Mouse (Mus musculus) megakaryocyte-erythroid progenitor cell, adult 5 weeks (primary cell): ENCODE results near the gene Stt3a. TPM values are rescaled to one million over a fixed set of nuclear protein-coding genes. Genes with fewer than 3 reads are reported as not detected.

Experiments used
- polyA plus RNA-seq: library from polyadenylated mRNA; stranded (reverse); fragments of >175 nt; gene quantifications from 2 replicates; pipeline ENCODE4 v1.2.3, GENCODE M21; 2012

The Stt3a gene
- polyA plus RNA-seq = 3.4 and 4.3 TPM in 2 replicates

GRCm38 (mm10) chr9:36767203-36768143, at the start of gene Stt3a:
Gene Stt3a (minus strand): TSS chr9:36767679.

GRCm38 (mm10) chr9:36796781-36797555, 29.5 kb upstream of the Stt3a start, which contains the start of gene Ei24:
Gene Ei24 (minus strand): TSS chr9:36797393.

GRCm38 (mm10) chr9:36727034-36727755, 40.3 kb downstream of the Stt3a start, which contains the start of gene Chek1:
Gene Chek1 (minus strand): TSS chr9:36727065.

GRCm38 (mm10) chr9:36692920-36693319, 74.6 kb downstream of the Stt3a start, which contains the start of gene Acrv1:
Gene Acrv1 (plus strand): TSS chr9:36693220.

Other genes starting within 250 kb of the Stt3a start
- not detected in 2 replicates for gene Gm5615, start 225.7 kb downstream of the Stt3a start, polyA plus RNA-seq
- not detected in 2 replicates for gene Gm17689, start 185.0 kb downstream of the Stt3a start, polyA plus RNA-seq
- not detected in 2 replicates for gene A630095E13Rik, start 124.3 kb downstream of the Stt3a start, polyA plus RNA-seq
- not detected in 2 replicates for gene Acrv1, start 74.5 kb downstream of the Stt3a start, polyA plus RNA-seq
- 1.8 and 2.8 TPM in 2 replicates for gene Chek1, start 40.6 kb downstream of the Stt3a start, polyA plus RNA-seq
- 18.7 and 27.6 TPM in 2 replicates for gene Ei24, start 29.7 kb upstream of the Stt3a start, polyA plus RNA-seq
- not detected in 2 replicates for gene Fez1, start 54.2 kb upstream of the Stt3a start, polyA plus RNA-seq